Mouse (Mus musculus): ENCODE measurements around the gene Ropn1l.
A peak's percentile ranks its signal among the peaks of the same experiment; 100 is the strongest.

The Ropn1l gene

GRCm38 (mm10) chr15:31441996-31442395 lies 11.5 kb downstream of the Ropn1l start:
- no peak for DNase-seq

GRCm38 (mm10) chr15:31436811-31437210 lies 16.7 kb downstream of the Ropn1l start:
- DNase-seq: no peak

- DNase-seq: no peak
Measured at GRCm38 (mm10) chr15:31436083-31436482, 17.5 kb downstream of the Ropn1l start.

GRCm38 (mm10) chr15:31433768-31434167 lies 19.8 kb downstream of the Ropn1l start:
- no peak for DNase-seq

- DNase-seq: no peak
Measured at GRCm38 (mm10) chr15:31431847-31432246, 21.7 kb downstream of the Ropn1l start.

- DNase-seq: no peak
Measured at GRCm38 (mm10) chr15:31430014-31430413, 23.5 kb downstream of the Ropn1l start.

GRCm38 (mm10) chr15:31429429-31429828 lies 24.1 kb downstream of the Ropn1l start:
- DNase-seq: no peak

- no peak for DNase-seq
Measured at GRCm38 (mm10) chr15:31428571-31428970, 25.0 kb downstream of the Ropn1l start.

- DNase-seq: no peak
Measured at GRCm38 (mm10) chr15:31427390-31427789, 26.1 kb downstream of the Ropn1l start.

- DNase-seq: no peak
Measured at GRCm38 (mm10) chr15:31426066-31426706, 27.4 kb downstream of the Ropn1l start.

GRCm38 (mm10) chr15:31422649-31423369 lies 30.7 kb downstream of the Ropn1l start:
- no peak for DNase-seq

- DNase-seq: peak; percentile 79 to 81
Measured at GRCm38 (mm10) chr15:31419037-31419436, 34.5 kb downstream of the Ropn1l start.

GRCm38 (mm10) chr15:31418686-31419024 lies 34.9 kb downstream of the Ropn1l start:
- peak; percentile 34 to 35 for DNase-seq

GRCm38 (mm10) chr15:31417796-31418685 lies 35.5 kb downstream of the Ropn1l start:
- DNase-seq: peak; percentile 65 to 69

- DNase-seq: no peak
Measured at GRCm38 (mm10) chr15:31417409-31417795, 36.1 kb downstream of the Ropn1l start.

- DNase-seq: no peak
Measured at GRCm38 (mm10) chr15:31415181-31415580, 38.4 kb downstream of the Ropn1l start.

GRCm38 (mm10) chr15:31414179-31414898 lies 39.2 kb downstream of the Ropn1l start:
- DNase-seq: no peak

- no peak for DNase-seq
Measured at GRCm38 (mm10) chr15:31413662-31414061, 39.9 kb downstream of the Ropn1l start.

GRCm38 (mm10) chr15:31412933-31413332 lies 40.6 kb downstream of the Ropn1l start:
- DNase-seq: peak; percentile 9 to 15

GRCm38 (mm10) chr15:31412436-31412835 lies 41.1 kb downstream of the Ropn1l start:
- DNase-seq: no peak

- DNase-seq: no peak
Measured at GRCm38 (mm10) chr15:31407490-31407889, 46.0 kb downstream of the Ropn1l start.

- DNase-seq: no peak
Measured at GRCm38 (mm10) chr15:31406881-31407280, 46.7 kb downstream of the Ropn1l start.

- DNase-seq: no peak
Measured at GRCm38 (mm10) chr15:31404346-31404745, 49.2 kb downstream of the Ropn1l start.

All from B cell, adult 2 months (primary cell).